Mouse (Mus musculus): ENCODE measurements around the gene Ush2a. TPM values are rescaled to one million over a fixed set of nuclear protein-coding genes. Genes with fewer than 3 reads are reported as not detected.

Ush2a gene
- polyA plus RNA-seq, 1 experiment from 2014 or later = 0.05 TPM

DNA sequence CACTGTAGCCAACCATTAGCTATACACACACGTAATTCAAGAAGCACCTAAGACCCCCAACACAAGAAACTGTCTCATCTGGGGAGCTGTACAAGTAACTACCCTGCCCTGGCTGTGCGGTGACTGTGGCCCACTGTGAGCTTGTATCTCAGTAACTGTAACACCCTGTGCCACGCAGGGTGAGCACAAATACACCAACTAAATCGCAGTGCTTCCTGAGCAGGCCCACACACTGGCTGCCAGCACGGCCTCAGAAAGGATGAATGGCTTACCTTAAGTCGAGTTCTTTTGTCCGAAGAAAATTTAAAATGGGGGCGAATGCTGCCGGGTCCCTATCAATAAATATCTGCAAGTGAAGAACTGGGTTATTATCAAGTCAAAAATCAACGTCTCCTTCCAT, 738.2 kb downstream of the Ush2a start:
- Histone ChIP-seq H3K4me1 (ENCODE audit: insufficient read depth, low read length) (no peaks in the 10 kb centered on the region), H3K27ac (ENCODE audit: low read length) (no peak overlapping the region)
- WGBS = 68% methylated on average over 10 of the region's 10 CpGs

DNA sequence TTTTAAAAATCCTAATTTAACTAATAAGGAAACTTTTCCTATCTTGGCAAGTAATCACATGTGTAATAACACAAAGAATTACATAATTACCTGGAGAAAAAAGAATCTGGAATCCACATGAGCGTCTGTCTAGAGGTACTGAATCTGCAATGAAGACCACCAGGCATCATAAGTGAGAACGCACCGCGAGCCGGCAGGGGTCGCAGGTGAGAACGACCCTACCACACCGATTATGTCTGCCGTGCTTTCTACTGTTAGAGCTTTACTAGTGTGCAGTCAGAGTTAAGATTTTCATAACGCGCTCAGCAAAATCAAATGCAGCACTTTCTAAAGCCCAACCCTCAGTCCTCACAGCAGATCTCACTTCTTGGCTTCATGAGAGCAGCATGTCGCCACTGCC, 740.0 kb downstream of the Ush2a start:
- no peaks in the 10 kb centered on the region for H3K27me3 ChIP-seq (ENCODE audit: insufficient read depth, low read length)
- H3K27ac ChIP-seq (ENCODE audit: low read length) = no peak overlapping the region
- H3K4me3 ChIP-seq (ENCODE audit: low read length) = no peak overlapping the region
- H3K4me2 ChIP-seq (replicated peaks; ENCODE audit: low read depth, low read length) = no peak overlapping the region
- peaks cover 28% of the 10 kb centered on the region for H3K36me3 ChIP-seq (ENCODE audit: insufficient read depth, low read length)
- H3K9ac ChIP-seq (replicated peaks; ENCODE audit: low read length) = no peak overlapping the region
- no peaks in the 10 kb centered on the region for H3K9me3 ChIP-seq (ENCODE audit: low read length)
- WGBS = 93% methylated on average over 12 of the region's 12 CpGs
- H3K4me1 ChIP-seq (ENCODE audit: insufficient read depth, low read length) = peaks cover 11% of the 10 kb centered on the region
- ATAC-seq (ENCODE audit: low FRiP score, low TSS enrichment) = no peak

More for the DNA sequence above, 738.2 kb downstream of the Ush2a start:
- Histone ChIP-seq H3K9ac (replicated peaks; ENCODE audit: low read length) (no peak overlapping the region), H3K4me2 (replicated peaks; ENCODE audit: low read depth, low read length) (no peak overlapping the region), H3K4me3 (ENCODE audit: low read length) (no peak overlapping the region), H3K36me3 (ENCODE audit: insufficient read depth, low read length) (peaks cover 46% of the 10 kb centered on the region), H3K9me3 (ENCODE audit: low read length) (no peaks in the 10 kb centered on the region), H3K27me3 (ENCODE audit: insufficient read depth, low read length) (no peaks in the 10 kb centered on the region)
- no peak for ATAC-seq (ENCODE audit: low FRiP score, low TSS enrichment)

DNA sequence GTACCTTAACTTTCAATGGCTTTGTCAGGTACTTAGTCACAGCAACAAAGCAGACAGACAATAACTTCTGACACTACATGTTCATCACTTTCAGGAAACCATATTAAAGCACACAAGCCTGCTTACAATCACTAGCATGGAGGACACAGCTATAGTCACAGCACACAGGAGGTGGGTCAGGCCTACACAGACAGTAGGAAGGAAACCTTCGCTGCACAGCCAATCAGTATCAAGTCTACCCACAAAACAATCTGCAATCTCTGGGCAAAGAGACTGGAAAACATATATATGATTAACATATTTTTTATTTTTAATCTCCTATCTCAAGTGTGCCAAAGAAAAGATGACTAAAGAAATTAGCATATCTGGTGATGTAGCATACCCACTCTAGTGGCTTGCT, 743.0 kb downstream of the Ush2a start:
- Histone ChIP-seq H3K4me3 (ENCODE audit: low read length) (no peak overlapping the region), H3K4me2 (replicated peaks; ENCODE audit: low read depth, low read length) (no peak overlapping the region), H3K27ac (ENCODE audit: low read length) (no peak overlapping the region), H3K36me3 (ENCODE audit: insufficient read depth, low read length) (peaks cover 8% of the 10 kb centered on the region; the same call in 1 of the 2 replicates), H3K9ac (replicated peaks; ENCODE audit: low read length) (no peak overlapping the region), H3K27me3 (ENCODE audit: insufficient read depth, low read length) (no peaks in the 10 kb centered on the region), H3K9me3 (ENCODE audit: low read length) (no peaks in the 10 kb centered on the region), H3K4me1 (ENCODE audit: insufficient read depth, low read length) (peaks cover 14% of the 10 kb centered on the region)
- ATAC-seq (ENCODE audit: low FRiP score, low TSS enrichment) = no peak
- 100% methylated on average over 1 of the region's 1 CpGs for WGBS

DNA sequence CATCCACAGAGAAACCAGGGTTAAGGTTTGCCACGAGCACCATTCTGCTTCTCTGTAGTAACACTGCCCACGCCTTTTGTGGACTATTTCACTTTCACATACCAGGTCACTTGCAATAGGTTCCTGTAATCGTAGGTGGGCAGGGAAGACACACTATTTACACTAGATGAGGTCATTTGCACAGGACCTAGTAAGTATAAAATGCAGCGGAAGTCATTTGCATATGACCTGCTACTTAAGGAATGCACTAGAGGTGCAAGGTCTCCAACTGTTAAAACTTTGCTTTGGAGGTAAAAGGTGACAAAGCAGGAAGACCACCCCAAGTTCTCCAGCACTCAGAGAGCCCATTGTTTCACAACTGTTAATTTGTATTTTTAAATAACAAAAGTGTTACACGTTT, 744.4 kb downstream of the Ush2a start:
- no peak for ATAC-seq (ENCODE audit: low FRiP score, low TSS enrichment)
- no peaks in the 10 kb centered on the region for H3K9me3 ChIP-seq (ENCODE audit: low read length)
- no peaks in the 10 kb centered on the region for H3K27me3 ChIP-seq (ENCODE audit: insufficient read depth, low read length)
- H3K36me3 ChIP-seq (ENCODE audit: insufficient read depth, low read length) = 0 out of 2 replicates have a peak, but pooled peaks cover 3% of the 10 kb centered on the region
- H3K4me1 ChIP-seq (ENCODE audit: insufficient read depth, low read length) = peaks cover 14% of the 10 kb centered on the region
- 50% methylated on average over 5 of the region's 5 CpGs for WGBS
- H3K9ac ChIP-seq (replicated peaks; ENCODE audit: low read length) = no peak overlapping the region
- peak overlapping the region; percentile 99 for H3K4me3 ChIP-seq (ENCODE audit: low read length)
- H3K4me2 ChIP-seq (replicated peaks; ENCODE audit: low read depth, low read length) = peak overlapping the region; percentile 76
- H3K27ac ChIP-seq (ENCODE audit: low read length) = no peak overlapping the region

DNA sequence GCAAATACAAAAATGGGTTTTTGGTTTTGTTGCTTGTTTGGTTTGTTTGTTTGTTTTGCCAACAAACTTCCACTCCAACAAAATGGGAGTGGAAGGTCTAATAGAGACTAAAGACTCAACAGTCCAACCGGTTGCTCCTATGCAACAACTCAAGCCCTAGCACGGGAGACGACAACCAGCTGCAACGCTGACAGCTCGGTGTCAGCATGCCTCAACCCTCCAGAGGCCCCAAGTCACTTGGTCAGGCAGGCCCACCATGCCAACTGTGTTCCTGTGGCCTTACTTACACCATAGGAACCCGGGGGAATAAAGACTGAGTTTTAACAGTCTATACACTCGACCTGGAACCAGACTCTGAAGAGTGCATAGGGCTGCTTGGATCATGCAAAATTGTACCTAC, 745.0 kb downstream of the Ush2a start:
- H3K36me3 ChIP-seq (ENCODE audit: insufficient read depth, low read length) = 0 out of 2 replicates have a peak, but pooled peaks cover 3% of the 10 kb centered on the region
- WGBS = under 1% methylated on average over 7 of the region's 7 CpGs
- H3K4me3 ChIP-seq (ENCODE audit: low read length) = peak overlapping the region; percentile 99
- no peaks in the 10 kb centered on the region for H3K9me3 ChIP-seq (ENCODE audit: low read length)
- peak overlapping the region; percentile 95 for H3K9ac ChIP-seq (replicated peaks; ENCODE audit: low read length)
- H3K4me2 ChIP-seq (replicated peaks; ENCODE audit: low read depth, low read length) = peak overlapping the region; percentile 76
- no peak overlapping the region for H3K27ac ChIP-seq (ENCODE audit: low read length)
- 0 out of 2 replicates have a peak, but pooled peaks have one; percentile 5 for ATAC-seq (ENCODE audit: low FRiP score, low TSS enrichment)
- no peaks in the 10 kb centered on the region for H3K27me3 ChIP-seq (ENCODE audit: insufficient read depth, low read length)
- peaks cover 14% of the 10 kb centered on the region for H3K4me1 ChIP-seq (ENCODE audit: insufficient read depth, low read length)

DNA sequence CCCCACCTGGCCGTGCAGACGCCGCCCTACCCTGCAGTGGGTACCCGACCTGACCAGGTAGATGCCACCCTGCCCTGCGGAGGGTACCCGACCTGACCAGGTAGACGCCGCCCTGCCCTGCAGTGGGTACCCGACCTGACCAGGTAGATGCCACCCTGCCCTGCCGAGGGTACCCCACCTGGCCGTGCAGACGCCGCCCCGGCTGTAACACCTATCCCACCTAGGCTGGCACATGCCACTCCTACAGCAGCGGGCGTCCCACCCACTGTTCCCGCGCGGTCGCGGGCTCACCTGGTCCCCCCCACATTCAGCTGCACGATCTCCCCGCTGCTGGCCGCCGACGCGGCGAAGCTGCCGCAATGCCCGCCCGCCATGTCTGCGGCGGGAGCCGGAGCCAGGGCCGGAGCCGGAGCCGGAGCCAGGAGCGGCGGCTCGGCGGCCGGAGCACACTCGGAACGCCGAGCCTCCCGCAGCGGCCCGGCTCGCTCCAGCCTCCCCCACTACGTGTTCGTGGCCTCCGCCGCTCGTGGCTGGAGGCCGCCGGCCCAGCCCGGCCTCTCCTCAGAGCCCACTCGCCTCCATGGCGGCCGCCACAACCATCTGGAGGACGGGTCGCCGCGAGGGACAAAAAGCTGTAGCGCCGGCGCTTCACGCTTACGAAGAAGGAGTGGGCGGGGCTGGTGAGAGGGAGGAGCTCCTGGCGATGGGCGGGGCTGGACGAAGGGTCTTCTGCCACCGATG, 745.6 kb downstream of the Ush2a start, which contains the start of gene Kctd3:
Gene Kctd3 (minus strand): TSS at position 603 of the 741 bp plus-strand sequence.
- H3K27me3 ChIP-seq (ENCODE audit: insufficient read depth, low read length) = no peaks in the 10 kb centered on the region
- peaks cover 14% of the 10 kb centered on the region for H3K4me1 ChIP-seq (ENCODE audit: insufficient read depth, low read length)
- ATAC-seq (ENCODE audit: low FRiP score, low TSS enrichment) = peak; percentile 87
- peak within 1 kb of the TSS; percentile 99 for H3K4me3 ChIP-seq (ENCODE audit: low read length)
- under 1% methylated on average over 73 of the region's 74 CpGs for WGBS
- no peaks in the 10 kb centered on the region for H3K36me3 ChIP-seq (ENCODE audit: insufficient read depth, low read length)
- H3K9me3 ChIP-seq (ENCODE audit: low read length) = no peaks in the 10 kb centered on the region
- H3K4me2 ChIP-seq (replicated peaks; ENCODE audit: low read depth, low read length) = peak within 1 kb of the TSS; percentile 76
- peak within 1 kb of the TSS; percentile 95 for H3K9ac ChIP-seq (replicated peaks; ENCODE audit: low read length)
- H3K27ac ChIP-seq (ENCODE audit: low read length) = peak within 1 kb of the TSS; percentile 52; the same call in 1 of the 2 replicates

DNA sequence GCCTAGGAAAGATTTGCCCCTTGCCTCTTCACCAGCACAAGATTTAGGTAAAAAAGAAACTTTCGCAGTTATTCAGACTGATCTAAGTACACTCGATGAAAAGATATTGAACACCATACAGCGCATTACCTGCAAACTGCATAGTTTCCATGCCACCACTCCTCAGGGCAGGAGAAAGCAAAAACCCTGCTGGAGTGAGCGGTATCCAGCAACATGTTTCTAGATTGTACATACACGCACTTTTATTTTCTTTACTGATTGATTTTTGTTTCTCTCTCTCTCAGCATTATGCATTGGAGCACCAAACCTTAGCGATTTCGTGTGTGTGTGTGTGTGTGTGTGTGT, 746.1 kb downstream of the Ush2a start:
- WGBS = 45% methylated on average over 7 of the region's 7 CpGs
- peak; percentile 66 for ATAC-seq (ENCODE audit: low FRiP score, low TSS enrichment)
- no peaks in the 10 kb centered on the region for H3K27me3 ChIP-seq (ENCODE audit: insufficient read depth, low read length)

DNA sequence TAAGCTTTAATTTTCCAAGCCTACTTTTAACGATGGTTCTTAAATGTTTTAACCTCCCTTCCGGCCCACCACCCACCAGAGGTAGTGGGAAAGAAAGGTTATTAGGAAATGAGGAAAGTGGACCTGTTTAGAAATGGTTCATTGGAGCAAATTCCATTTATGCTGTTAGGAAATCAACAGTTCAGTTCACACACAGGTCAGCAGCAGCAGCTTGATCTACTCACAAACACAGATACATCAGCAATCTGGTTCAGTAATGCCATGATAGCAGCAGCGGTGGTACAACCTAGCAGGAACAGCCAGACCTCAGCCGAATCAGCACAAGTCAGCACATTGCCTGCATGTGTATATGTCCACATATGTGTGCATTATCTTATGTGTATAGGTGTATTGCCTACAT, 748.8 kb downstream of the Ush2a start:
- no peak for ATAC-seq (ENCODE audit: low FRiP score, low TSS enrichment)
- no peaks in the 10 kb centered on the region for H3K9me3 ChIP-seq (ENCODE audit: low read length)
- no peak overlapping the region for H3K27ac ChIP-seq (ENCODE audit: low read length)
- no peaks in the 10 kb centered on the region for H3K27me3 ChIP-seq (ENCODE audit: insufficient read depth, low read length)
- H3K9ac ChIP-seq (replicated peaks; ENCODE audit: low read length) = no peak overlapping the region
- 80% methylated on average over 4 of the region's 4 CpGs for WGBS
- H3K36me3 ChIP-seq (ENCODE audit: insufficient read depth, low read length) = no peaks in the 10 kb centered on the region
- H3K4me2 ChIP-seq (replicated peaks; ENCODE audit: low read depth, low read length) = no peak overlapping the region
- H3K4me3 ChIP-seq (ENCODE audit: low read length) = no peak overlapping the region
- peaks cover 31% of the 10 kb centered on the region for H3K4me1 ChIP-seq (ENCODE audit: insufficient read depth, low read length)

More for the DNA sequence above, 746.1 kb downstream of the Ush2a start:
- Histone ChIP-seq H3K9ac (replicated peaks; ENCODE audit: low read length) (no peak overlapping the region), H3K4me3 (ENCODE audit: low read length) (peak overlapping the region; percentile 99), H3K9me3 (ENCODE audit: low read length) (no peaks in the 10 kb centered on the region), H3K4me2 (replicated peaks; ENCODE audit: low read depth, low read length) (peak overlapping the region; percentile 43), H3K27ac (ENCODE audit: low read length) (no peak overlapping the region), H3K36me3 (ENCODE audit: insufficient read depth, low read length) (no peaks in the 10 kb centered on the region), H3K4me1 (ENCODE audit: insufficient read depth, low read length) (peaks cover 19% of the 10 kb centered on the region)

DNA sequence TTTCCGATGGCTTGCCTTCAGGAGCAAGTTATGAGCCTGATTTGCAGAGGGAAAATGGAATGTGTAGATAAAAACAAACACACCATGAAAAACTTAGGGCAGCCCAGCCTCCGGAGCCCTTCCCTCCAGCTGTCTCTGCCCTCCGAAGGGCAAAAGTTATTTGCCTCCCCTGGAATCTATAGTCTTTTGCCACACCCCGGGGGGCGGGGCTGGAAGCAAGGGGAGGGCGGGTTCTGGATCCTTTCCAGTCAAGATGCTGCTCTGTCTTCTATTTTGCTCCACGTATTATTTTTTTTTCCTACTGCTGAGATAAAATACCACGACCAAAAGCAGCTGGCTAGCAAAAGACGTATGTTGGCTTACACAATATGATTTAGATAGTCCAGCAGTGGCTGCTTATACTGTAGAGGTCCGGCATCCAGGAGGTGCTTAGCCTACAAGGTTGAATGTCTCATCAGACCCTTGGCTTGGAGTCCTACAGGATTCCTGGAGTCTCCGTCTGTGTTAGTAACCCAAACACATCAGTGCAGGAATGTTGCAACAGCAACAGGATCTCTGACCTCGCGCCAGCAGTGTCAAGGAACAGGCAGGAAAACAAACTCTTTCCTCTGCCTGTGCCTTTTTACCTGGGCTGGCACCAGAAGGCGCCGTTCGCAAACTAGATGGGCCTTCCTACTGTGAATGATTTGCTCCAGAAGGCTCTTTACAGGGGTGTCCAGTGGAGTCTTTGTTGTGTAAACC, 751.2 kb downstream of the Ush2a start:
- WGBS = 3% methylated on average over 16 of the region's 16 CpGs
- Histone ChIP-seq H3K27me3 (ENCODE audit: insufficient read depth, low read length) (no peaks in the 10 kb centered on the region), H3K9ac (replicated peaks; ENCODE audit: low read length) (0 out of 2 replicates have a peak overlapping the region, but pooled peaks have one; percentile 36), H3K9me3 (ENCODE audit: low read length) (no peaks in the 10 kb centered on the region), H3K27ac (ENCODE audit: low read length) (no peak overlapping the region), H3K4me2 (replicated peaks; ENCODE audit: low read depth, low read length) (peak overlapping the region; percentile 52), H3K36me3 (ENCODE audit: insufficient read depth, low read length) (no peaks in the 10 kb centered on the region), H3K4me1 (ENCODE audit: insufficient read depth, low read length) (peaks cover 17% of the 10 kb centered on the region; the same call in 1 of the 2 replicates), H3K4me3 (ENCODE audit: low read length) (peak overlapping the region; percentile 10)
- ATAC-seq (ENCODE audit: low FRiP score, low TSS enrichment) = peak; percentile 55; the same call in 1 of the 2 replicates

Data from kidney, embryonic 16.5 days (tissue).